In genomic region chrX:36327491-36328255, GRCm38 (mm10) we compare ENCODE assay signal across 8 mouse cellular contexts. TPM values are rescaled to one million over a fixed set of nuclear protein-coding genes. Genes with fewer than 3 reads are reported as not detected.
A peak's percentile ranks its signal among the peaks of the same experiment; 100 is the strongest.
DNase-seq lines count a peak whose midpoint lies in the region; ATAC-seq and TF ChIP-seq lines count a peak whose summit lies in the region.

No protein-coding gene starts in this region.

- WGBS in embryonic facial prominence, embryonic 10.5 days: 14% methylated on average over 20 of the region's 20 CpGs
- WGBS in heart, postnatal 0 days: 9% methylated on average over 17 of the region's 20 CpGs
- 11% methylated on average over 18 of the region's 20 CpGs for WGBS in lung, embryonic 15.5 days
- WGBS in olfactory bulb, adult 2 months: 14% methylated on average over 20 of the region's 20 CpGs

- no peak for TF ChIP-seq POLR2A in olfactory bulb, adult 2 months (IDR thresholded peaks at IDR 0.05; ENCODE audit: insufficient read depth, low read depth, low read length)

- ATAC-seq in heart, postnatal 0 days (ENCODE audit: insufficient read depth, low read depth): no peak
- peak; percentile 31; the same call in 1 of the 2 replicates for ATAC-seq in lung, embryonic 15.5 days (ENCODE audit: borderline replicate concordance, extremely low read depth, low FRiP score, low TSS enrichment)
- ATAC-seq in megakaryocyte-erythroid progenitor cell, adult 5-6 weeks (replicated peaks; ENCODE audit: low FRiP score, low TSS enrichment, poor library complexity, severe bottlenecking): no peak

- no peak overlapping the region for H3K27ac ChIP-seq in embryonic facial prominence, embryonic 10.5 days (replicated peaks)
- no peak overlapping the region for H3K27ac ChIP-seq in heart, postnatal 0 days (ENCODE audit: low read depth)
- no peak overlapping the region for H3K27ac ChIP-seq in lung, embryonic 15.5 days
- H3K27ac ChIP-seq in olfactory bulb, adult 2 months (ENCODE audit: insufficient read depth, low read depth, low read length): no peak overlapping the region

- no peaks in the 10 kb centered on the region for H3K36me3 ChIP-seq in embryonic facial prominence, embryonic 10.5 days (replicated peaks)
- H3K36me3 ChIP-seq in heart, postnatal 0 days (replicated peaks; ENCODE audit: control insufficient read depth, insufficient read depth, low read length): no peaks in the 10 kb centered on the region
- H3K36me3 ChIP-seq in lung, embryonic 15.5 days: no peaks in the 10 kb centered on the region

- peaks cover 11% of the 10 kb centered on the region; the same call in 1 of the 2 replicates for H3K9me3 ChIP-seq in embryonic facial prominence, embryonic 10.5 days
- H3K9me3 ChIP-seq in heart, postnatal 0 days (replicated peaks; ENCODE audit: control insufficient read depth, low read length): no peaks in the 10 kb centered on the region
- H3K9me3 ChIP-seq in lung, embryonic 15.5 days: no peaks in the 10 kb centered on the region

- peak overlapping the region; percentile 83 for H3K4me2 ChIP-seq in heart, postnatal 0 days (ENCODE audit: low read depth, low read length)
- H3K4me2 ChIP-seq in lung, embryonic 15.5 days: peak overlapping the region; percentile 81

- peaks cover 76% of the 10 kb centered on the region for H3K27me3 ChIP-seq in embryonic facial prominence, embryonic 10.5 days (replicated peaks; ENCODE audit: low read depth, poor library complexity, severe bottlenecking)
- peaks cover 20% of the 10 kb centered on the region; the same call in 1 of the 2 replicates for H3K27me3 ChIP-seq in heart, postnatal 0 days (ENCODE audit: control insufficient read depth, insufficient read depth, low read length)
- peaks cover 11% of the 10 kb centered on the region; the same call in 1 of the 2 replicates for H3K27me3 ChIP-seq in lung, embryonic 15.5 days

- no peak for TF ChIP-seq CTCF in heart, postnatal 0 days (IDR thresholded peaks at IDR 0.05; ENCODE audit: low read depth)
- TF ChIP-seq CTCF in olfactory bulb, adult 2 months (IDR thresholded peaks at IDR 0.05; ENCODE audit: insufficient read depth, low read depth, low read length): no peak

- H3K4me3 ChIP-seq in embryonic facial prominence, embryonic 10.5 days: peak overlapping the region; percentile 56
- peak overlapping the region; percentile 50 for H3K4me3 ChIP-seq in heart, postnatal 0 days (ENCODE audit: low read depth, low read length)
- peak overlapping the region; percentile 48 for H3K4me3 ChIP-seq in lung, embryonic 15.5 days
- H3K4me3 ChIP-seq in olfactory bulb, adult 2 months (ENCODE audit: insufficient read depth, low read depth, low read length): peak overlapping the region; percentile 64

- peak; percentile 27 for DNase-seq in urinary bladder, adult 2 months (ENCODE audit: low spot score)
- no peak for DNase-seq in urinary bladder, postnatal 10 days (ENCODE audit: low spot score)
- DNase-seq in embryonic facial prominence, embryonic 10.5 days (ENCODE audit: low spot score): peak; percentile 46
- no peak for DNase-seq in heart, postnatal 0 days (ENCODE audit: low spot score)
- peak; percentile 9 to 37 for DNase-seq in layer of hippocampus, adult 18-20 months (ENCODE audit: low spot score in 2 of 2)

- peaks cover 13% of the 10 kb centered on the region; the same call in 1 of the 2 replicates for H3K4me1 ChIP-seq in embryonic facial prominence, embryonic 10.5 days
- no peaks in the 10 kb centered on the region for H3K4me1 ChIP-seq in heart, postnatal 0 days (ENCODE audit: control insufficient read depth, insufficient read depth)
- peaks cover 7% of the 10 kb centered on the region; the same call in 1 of the 2 replicates for H3K4me1 ChIP-seq in lung, embryonic 15.5 days
- H3K4me1 ChIP-seq in olfactory bulb, adult 2 months (ENCODE audit: control insufficient read depth, insufficient read depth, low read length): peaks cover 6% of the 10 kb centered on the region; the same call in 1 of the 2 replicates

- no peak overlapping the region for H3K9ac ChIP-seq in heart, postnatal 0 days (replicated peaks; ENCODE audit: low read depth, low read length)
- H3K9ac ChIP-seq in lung, embryonic 15.5 days: no peak overlapping the region

- TF ChIP-seq EP300 in heart, postnatal 0 days (IDR thresholded peaks at IDR 0.05; ENCODE audit: low read depth): no peak

RNA-seq across cellular contexts. Expression of gene Lonrf3, which starts 0.5 kb away (rescaled TPM):
- 2.1 and 2.2 TPM in 2 replicates for polyA plus RNA-seq in urinary bladder, adult 2 months (2012; rRNA removed)
- polyA plus RNA-seq in embryonic facial prominence, embryonic 10.5 days (2016; fragmentation: Nextera tagmentation; extraction: Ambion mirVana): 0.29 and 0.72 TPM in 2 replicates
- total RNA-seq in heart, postnatal 0 days (2014; rRNA removed; ENCODE audit: low replicate concordance): 3.9 and 10.8 TPM in 2 replicates
- 0.08 and 0.10 TPM in 2 replicates for polyA plus RNA-seq in heart, postnatal 0 days (2015; fragmentation: Nextera tagmentation; extraction: Ambion mirVana)
- total RNA-seq in layer of hippocampus, adult 18-20 months (2021): 10 to 100 TPM; 30.0 to 30.2 TPM
- 0.69 and 1.2 TPM in 2 replicates for polyA plus RNA-seq in lung, embryonic 15.5 days (2015; fragmentation: Nextera tagmentation; extraction: Ambion mirVana)
- polyA plus RNA-seq in olfactory bulb, adult 2 months (2012; ENCODE audit: insufficient read depth, insufficient read length, low replicate concordance, missing spikeins): not detected in 2 replicates
- total RNA-seq in megakaryocyte-erythroid progenitor cell, adult 5-6 weeks (2014; fragmentation: Nextera tagmentation): 1.9 TPM in 1 of 2 replicates, not detected in the other
- 1.8 and 2.0 TPM in 2 replicates for total RNA-seq in megakaryocyte-erythroid progenitor cell, adult 5-6 weeks (2017)

Comparison
In these comparisons a context has a peak if more than half of its experiments do, and no peak if none do; other contexts are left out.
1. DNase-seq: peak in urinary bladder, adult 2 months (single experiment), embryonic facial prominence, embryonic 10.5 days (single experiment) and layer of hippocampus, adult 18-20 months (2 of 2); none in urinary bladder, postnatal 10 days (single experiment) and heart, postnatal 0 days (single experiment).
2. Peak in every context shown above with its lines, with median percentiles within 50 percentile points of each other: H3K4me3 ChIP-seq.